Mouse (Mus musculus) brown adipose tissue, adult 24 weeks (tissue): ENCODE data around the gene Cblc. TPM values are rescaled to one million over a fixed set of nuclear protein-coding genes. Genes with fewer than 3 reads are reported as not detected.
"Not testable (repeated sequence)": the region's sequence is repeated elsewhere in the genome, so short reads cannot be mapped to it uniquely, and the experiment has no call there.

Experiments
- H3K27ac ChIP-seq: fragments of 200-500 bp; replicated peaks from 2 replicates; pipeline ENCODE4 v1.5.1; 2012; ENCODE audit warnings: low read depth, mild to moderate bottlenecking, low read length
- H3K4me1 ChIP-seq: fragments of 200-500 bp; 2 replicates; pipeline ENCODE4 v1.6.1; 2012; ENCODE audit warnings: low read length, mixed read lengths; ENCODE audit not compliant: control insufficient read depth, insufficient read depth, insufficient read length
- H3K4me3 ChIP-seq: fragments of 200-500 bp; 2 replicates; pipeline ENCODE4 v1.5.1; 2012; ENCODE audit warnings: low read depth, mild to moderate bottlenecking, low read length, moderate library complexity; ENCODE audit not compliant: insufficient read depth
- polyA plus RNA-seq: library from polyadenylated mRNA; stranded (reverse); fragments of >200 nt; gene quantifications from 2 replicates; pipeline ENCODE4 v1.2.4, GENCODE M21; 2012; ENCODE audit not compliant: missing spikeins, insufficient read depth, insufficient read length

The Cblc gene
- polyA plus RNA-seq, 1 experiment: 1.6 TPM

DNA sequence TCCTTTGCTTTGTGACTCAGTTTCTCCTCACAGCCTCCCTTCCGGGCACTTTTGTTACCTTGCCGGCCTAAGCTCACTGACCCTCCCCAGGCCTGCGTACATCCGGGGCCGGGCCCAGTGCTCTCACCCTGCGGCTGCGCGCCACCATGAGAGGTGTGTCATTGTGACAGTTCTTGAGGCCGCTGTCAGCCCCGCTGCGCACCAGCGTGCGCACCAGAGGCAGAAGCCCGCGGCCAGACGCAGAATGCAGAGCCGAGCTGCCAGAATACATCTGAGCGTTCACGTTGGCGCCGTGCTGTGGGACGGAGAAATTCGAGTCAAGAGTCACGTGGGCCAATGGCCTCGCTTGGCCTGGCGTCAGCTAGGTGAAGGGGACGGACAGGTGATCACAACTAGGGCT is 12.8 kb upstream of the Cblc start:
- no peaks in the 10 kb centered on the region for H3K4me1 ChIP-seq
- H3K27ac ChIP-seq: peak overlapping the region; percentile 64
- no peak overlapping the region for H3K4me3 ChIP-seq

DNA sequence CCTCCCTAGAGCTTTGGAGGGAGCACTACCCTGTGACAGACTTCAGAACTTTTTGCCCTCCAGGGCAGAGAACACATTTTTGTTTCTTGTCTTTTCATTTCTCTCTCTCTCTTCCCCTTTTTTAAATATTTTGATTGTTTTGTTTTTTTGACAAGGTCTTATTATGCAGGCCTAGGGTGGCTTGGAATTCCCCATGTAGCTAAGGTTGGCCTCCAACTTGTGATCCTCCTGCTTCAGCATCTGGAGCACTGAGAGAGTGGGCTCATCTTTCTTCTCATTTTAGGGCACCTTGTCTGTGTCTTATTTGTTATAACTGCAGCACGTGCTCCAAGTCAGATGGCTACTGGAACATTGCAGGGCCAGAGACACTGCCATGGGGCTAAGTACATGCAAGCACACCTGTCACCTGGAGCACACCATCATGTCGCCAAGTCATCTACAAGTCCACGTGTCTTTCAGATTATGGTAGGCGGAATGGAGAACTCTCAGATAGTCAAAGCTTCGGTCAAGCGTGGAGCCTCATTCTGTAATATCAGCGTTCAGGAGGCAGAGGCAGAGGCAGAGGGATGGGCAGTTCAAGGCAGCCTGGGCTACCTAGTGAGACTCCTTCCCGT is 9.9 kb upstream of the Cblc start:
- Histone ChIP-seq H3K4me3 (no peak overlapping the region), H3K27ac (no peak overlapping the region), H3K4me1 (no peaks in the 10 kb centered on the region)

GRCm38 (mm10) chr7:19802995-19803394 is 6.4 kb upstream of the Cblc start:
- Histone ChIP-seq H3K4me3 (no peak overlapping the region), H3K4me1 (no peaks in the 10 kb centered on the region), H3K27ac (no peak overlapping the region)

DNA sequence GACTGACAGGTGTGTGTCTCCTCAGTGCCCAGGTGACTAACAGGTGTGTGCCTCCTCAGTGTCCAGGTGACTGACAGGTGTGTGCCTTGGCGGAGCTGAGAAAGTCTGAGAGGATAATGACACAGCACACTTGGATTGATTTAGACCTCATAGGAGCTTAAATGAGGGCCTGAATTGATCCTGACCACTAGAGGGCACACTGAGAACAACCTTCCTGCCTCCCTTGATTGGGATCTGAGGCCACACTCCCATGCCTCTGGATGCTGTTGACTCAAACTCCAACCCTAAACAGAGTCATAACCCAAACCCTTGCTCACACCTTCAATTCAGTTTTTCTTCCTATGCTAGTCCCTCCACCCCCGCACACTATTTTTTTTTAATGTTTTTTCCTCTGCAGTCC is 4.2 kb upstream of the Cblc start:
- Histone ChIP-seq H3K4me1 (no peaks in the 10 kb centered on the region), H3K27ac (no peak overlapping the region), H3K4me3 (no peak overlapping the region)

GRCm38 (mm10) chr7:19796254-19796653 is 355 bp downstream of the Cblc start:
- no peak overlapping the region for H3K27ac ChIP-seq
- no peak overlapping the region for H3K4me3 ChIP-seq
- no peaks in the 10 kb centered on the region for H3K4me1 ChIP-seq

DNA sequence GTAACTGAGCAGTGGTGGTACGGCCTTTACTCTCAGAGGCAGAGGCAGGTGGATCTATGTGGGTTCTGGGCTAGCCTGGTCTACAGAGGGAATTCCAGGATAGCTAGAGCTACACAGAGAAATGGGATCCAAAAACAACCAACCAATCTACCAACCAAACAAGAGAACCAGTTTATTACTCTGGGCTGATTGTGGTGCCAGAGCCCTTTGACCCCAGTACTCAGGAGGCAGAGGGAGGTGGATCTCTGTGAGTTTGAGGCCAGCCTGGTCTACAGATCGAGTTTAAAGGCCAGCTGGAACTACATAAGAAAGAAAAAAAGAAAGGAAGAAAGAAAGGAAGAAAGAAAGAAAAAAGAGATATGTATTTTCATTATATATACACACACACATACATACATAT is 1.4 kb downstream of the Cblc start:
- no peak overlapping the region for H3K4me3 ChIP-seq
- H3K4me1 ChIP-seq: no peaks in the 10 kb centered on the region
- no peak overlapping the region for H3K27ac ChIP-seq

DNA sequence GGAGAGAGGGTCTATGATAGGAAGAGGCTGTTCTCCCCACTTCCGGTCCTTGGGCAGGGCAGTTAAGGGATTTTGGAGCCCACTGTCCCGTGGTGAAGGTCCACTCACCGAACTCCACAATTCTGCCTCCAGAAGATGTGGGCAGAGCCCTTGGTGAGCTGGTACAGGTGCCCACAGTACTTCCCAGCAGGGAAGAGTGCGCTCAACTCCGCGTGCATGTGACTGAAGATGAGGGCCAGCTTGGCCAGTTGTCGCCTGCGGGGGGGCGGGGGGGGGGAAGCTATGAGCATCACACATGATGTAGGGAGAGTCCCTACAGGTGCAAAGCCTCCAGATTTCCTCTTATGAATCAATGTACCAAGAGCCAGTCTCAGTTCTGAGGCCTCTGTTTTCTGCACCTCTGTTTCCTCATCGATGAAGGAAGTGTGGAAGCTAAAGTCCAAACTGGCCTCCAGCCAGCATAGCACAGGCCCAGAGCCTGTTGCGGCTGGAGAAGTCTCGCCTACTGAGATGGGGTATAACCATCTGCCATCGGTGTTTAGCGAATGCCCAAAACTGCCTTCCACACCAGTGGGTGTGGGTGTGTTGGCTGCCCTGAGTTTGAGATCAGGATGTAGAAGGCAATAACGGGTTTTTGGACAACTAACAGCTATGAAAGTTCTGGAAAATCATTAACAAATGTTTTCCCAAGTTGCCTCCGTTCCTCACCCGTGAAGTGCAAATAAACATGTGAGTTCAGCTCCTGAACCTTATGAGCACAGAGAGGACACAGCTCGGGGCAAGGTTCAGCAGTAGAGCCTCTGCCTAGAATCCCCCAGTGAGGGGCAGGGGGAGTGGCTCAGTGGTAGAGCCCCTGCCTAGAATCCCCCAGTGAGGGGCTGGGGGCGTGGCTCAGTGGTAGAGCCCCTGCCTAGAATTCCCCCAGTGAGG is 3.6 kb downstream of the Cblc start:
- no peak overlapping the region for H3K4me3 ChIP-seq
- no peak overlapping the region for H3K27ac ChIP-seq
- no peaks in the 10 kb centered on the region for H3K4me1 ChIP-seq

GRCm38 (mm10) chr7:19791504-19791903 is 5.1 kb downstream of the Cblc start:
- not testable (repeated sequence) for H3K4me1 ChIP-seq, H3K4me3 ChIP-seq, H3K27ac ChIP-seq

DNA sequence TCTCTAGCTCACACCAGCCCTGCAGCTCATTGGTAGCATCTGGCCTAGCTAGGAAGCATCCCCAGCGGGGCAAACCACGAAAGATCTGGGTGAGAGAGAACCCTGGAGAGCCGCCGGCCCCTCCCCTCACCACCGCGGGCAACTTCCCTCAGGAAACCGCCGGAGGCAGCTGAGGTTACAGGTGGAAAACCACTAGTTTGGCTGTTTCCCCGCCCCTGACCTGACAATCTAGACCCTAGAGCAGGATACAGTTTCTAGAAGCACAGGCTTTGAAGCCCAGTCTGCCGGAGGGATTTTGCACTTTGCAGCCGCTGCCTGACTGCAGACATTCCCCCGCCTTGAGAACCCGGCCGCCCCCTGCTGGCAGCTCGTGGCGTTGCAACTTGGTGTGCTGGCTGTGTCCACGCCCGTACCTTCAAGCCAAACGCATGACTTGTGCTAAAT is 6.7 kb downstream of the Cblc start:
- Histone ChIP-seq H3K27ac (no peak overlapping the region), H3K4me3 (peak overlapping the region; percentile 53)

DNA sequence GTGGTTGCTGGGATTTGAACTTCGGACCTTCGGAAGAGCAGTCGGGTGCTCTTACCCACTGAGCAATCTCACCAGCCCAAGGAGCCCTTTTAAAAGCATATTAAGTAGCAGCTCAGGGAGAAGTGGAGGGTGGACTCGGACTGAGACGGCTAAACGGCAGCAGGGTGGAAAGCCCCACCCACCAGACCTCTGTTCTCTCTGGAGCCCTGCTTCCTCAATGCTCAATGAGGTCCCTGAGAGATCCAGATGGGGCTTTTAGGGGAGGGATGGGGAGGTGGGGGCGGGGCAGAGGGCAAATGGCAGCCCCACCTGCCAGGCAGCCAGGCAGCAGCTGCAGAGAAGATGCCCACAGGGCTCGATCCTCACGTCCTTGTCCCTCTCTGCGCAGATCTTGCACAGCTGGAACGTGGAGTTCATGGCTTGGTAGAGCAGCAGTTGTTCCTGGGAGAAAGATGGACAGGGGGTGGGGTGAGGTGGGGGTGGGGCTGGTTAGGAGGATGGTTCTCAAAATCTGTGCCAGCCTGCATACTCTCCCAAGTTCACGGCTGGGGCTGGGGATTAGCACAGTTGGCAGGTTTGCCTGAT is 10.6 kb downstream of the Cblc start:
- Histone ChIP-seq H3K4me1 (peaks cover 5% of the 10 kb centered on the region; the same call in 1 of the 2 replicates), H3K4me3 (no peak overlapping the region), H3K27ac (no peak overlapping the region)

More for the DNA sequence above, 6.7 kb downstream of the Cblc start:
- no peaks in the 10 kb centered on the region for H3K4me1 ChIP-seq

GRCm38 (mm10) chr7:19784764-19785535 is 11.7 kb downstream of the Cblc start:
- Histone ChIP-seq H3K4me1 (peaks cover 5% of the 10 kb centered on the region; the same call in 1 of the 2 replicates), H3K27ac (no peak overlapping the region), H3K4me3 (no peak overlapping the region)

GRCm38 (mm10) chr7:19783630-19784029 is 13.0 kb downstream of the Cblc start:
- no peak overlapping the region for H3K4me3 ChIP-seq
- peaks cover 5% of the 10 kb centered on the region; the same call in 1 of the 2 replicates for H3K4me1 ChIP-seq
- peak overlapping the region; percentile 81 for H3K27ac ChIP-seq

DNA sequence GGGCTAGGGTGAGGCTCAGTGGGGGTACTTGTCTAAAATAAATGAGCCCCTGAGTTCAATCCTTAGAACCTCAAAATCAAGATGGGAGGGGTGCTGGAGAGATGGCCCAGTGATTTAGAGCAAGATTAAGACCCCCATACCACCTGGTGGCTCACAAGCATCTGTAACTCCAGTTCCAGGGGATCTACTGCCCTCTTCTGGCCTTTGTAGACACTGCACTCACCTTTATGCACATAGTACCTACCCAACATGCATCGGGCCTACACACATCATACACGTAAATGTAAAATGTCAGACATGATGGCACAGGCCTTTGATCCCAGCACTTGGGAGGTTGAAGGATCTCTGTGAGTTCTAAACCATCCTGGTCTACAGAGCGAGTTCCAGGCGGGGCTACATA is 14.0 kb downstream of the Cblc start:
- Histone ChIP-seq H3K4me3 (no peak overlapping the region), H3K4me1 (peaks cover 5% of the 10 kb centered on the region; the same call in 1 of the 2 replicates), H3K27ac (no peak overlapping the region)

GRCm38 (mm10) chr7:19781741-19782140 is 14.9 kb downstream of the Cblc start:
- no peak overlapping the region for H3K27ac ChIP-seq
- H3K4me1 ChIP-seq: peaks cover 5% of the 10 kb centered on the region; the same call in 1 of the 2 replicates
- H3K4me3 ChIP-seq: no peak overlapping the region

GRCm38 (mm10) chr7:19779903-19780302 is 16.7 kb downstream of the Cblc start:
- no peak overlapping the region for H3K27ac ChIP-seq
- H3K4me3 ChIP-seq: no peak overlapping the region
- H3K4me1 ChIP-seq: peaks cover 5% of the 10 kb centered on the region; the same call in 1 of the 2 replicates
